Mouse (Mus musculus) frontal cortex, postnatal 10 days (tissue): ENCODE measurements around the gene Aldh3a2.
"Not testable (repeated sequence)": the region's sequence is repeated elsewhere in the genome, so short reads cannot be mapped to it uniquely, and the experiment has no call there.

Experiments
- DNase-seq, 2 experiments: peaks; one replicate each; pipeline ENCODE4 v3.0.0; 2022; ENCODE audit warnings: low spot score in 2 of 2, mixed read lengths in 1 of 2

The Aldh3a2 gene

DNA sequence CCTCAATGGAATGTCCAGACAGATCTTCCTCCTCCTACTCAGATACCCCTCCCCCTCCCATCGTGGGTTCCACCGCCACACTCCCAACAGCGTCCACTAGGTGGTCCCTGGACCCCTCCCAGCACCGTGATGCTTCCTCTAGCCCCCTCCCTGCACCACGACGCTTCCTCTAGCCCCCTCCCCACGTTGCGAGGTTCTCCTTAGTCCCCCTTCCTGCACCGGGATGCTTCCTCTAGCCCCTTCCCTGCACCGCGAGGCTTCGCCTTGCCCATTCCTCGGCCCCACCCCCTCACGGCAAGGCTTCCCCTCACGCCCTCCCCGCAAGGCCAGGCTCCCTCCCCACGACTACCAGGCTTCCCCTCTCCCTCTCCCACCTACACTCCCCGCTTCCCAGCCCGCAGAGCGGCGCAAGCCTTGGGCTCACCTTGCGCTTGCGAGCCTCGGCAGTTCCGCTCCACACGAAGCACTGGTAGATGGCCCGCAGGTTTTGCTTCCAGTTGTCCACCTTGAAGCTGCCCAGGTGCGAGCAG lies 92.9 kb downstream of the Aldh3a2 start:
- DNase-seq = peak; percentile 61 to 69

DNA sequence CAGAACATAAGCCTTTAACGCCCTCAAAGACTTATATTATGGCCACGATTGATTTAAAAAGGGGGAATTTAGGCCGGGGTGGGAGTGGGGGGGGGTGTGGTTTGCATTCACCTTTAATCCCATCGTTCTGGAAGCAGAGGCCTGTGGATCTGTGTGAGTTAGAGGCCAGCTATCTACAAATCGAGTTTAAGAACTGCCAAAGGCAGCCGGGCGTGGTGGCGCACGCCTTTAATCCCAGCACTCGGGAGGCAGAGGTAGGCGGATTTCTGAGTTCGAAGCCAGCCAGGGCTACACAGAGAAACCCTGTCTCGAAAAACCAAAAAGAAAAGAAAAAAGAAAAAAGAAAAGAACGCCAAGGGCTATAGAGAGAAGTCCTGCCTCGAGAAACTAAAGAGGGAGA lies 93.8 kb downstream of the Aldh3a2 start:
- not testable (repeated sequence) for DNase-seq
